Mouse (Mus musculus) cortical plate, adult 2 months (tissue): ENCODE data around the gene Socs3.

Experiments used
- CTCF ChIP-seq: fragments of 200-500 bp; IDR thresholded peaks from 2 replicates; pipeline ENCODE4 v1.5.1; 2011; ENCODE audit warnings: mild to moderate bottlenecking, control low read depth, low read length; ENCODE audit not compliant: insufficient read depth; ENCODE audit errors: extremely low read depth
- POLR2A ChIP-seq: fragments of 200-500 bp; IDR thresholded peaks from 2 replicates; pipeline ENCODE4 v1.6.1; 2011; ENCODE audit warnings: mild to moderate bottlenecking, low read length, control low read depth; ENCODE audit not compliant: insufficient read depth; ENCODE audit errors: extremely low read depth

- TF ChIP-seq CTCF (no peak), POLR2A (no peak)
These were observed 19.4 kb upstream of the Socs3 start for GRCm38 (mm10) chr11:117989241-117989640.
